Mouse (Mus musculus): ENCODE measurements around the gene Mdn1. TPM values are rescaled to one million over a fixed set of nuclear protein-coding genes. Genes with fewer than 3 reads are reported as not detected.

Gene Mdn1
- total RNA-seq, 2 experiments from 2014 or later, result 8.3 to 11.8 TPM

DNA sequence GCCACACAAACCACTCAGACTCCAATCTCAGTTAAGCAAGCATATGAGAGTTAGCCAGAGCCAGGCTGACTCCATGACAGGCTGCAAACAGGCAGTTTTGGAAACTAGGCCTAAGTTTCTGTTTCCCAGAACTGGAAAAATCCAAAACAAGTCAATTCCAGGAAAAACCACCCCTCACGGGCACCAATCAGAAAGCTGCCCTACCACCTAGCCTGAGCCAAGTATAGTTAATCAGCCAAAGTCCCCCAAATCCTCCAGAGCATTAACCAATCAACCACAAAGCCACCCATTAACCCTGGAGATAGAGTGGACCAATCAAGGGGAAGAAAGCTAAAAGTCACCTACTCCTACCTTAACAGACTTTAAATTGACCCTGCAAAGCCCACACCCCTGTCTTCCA is 130.2 kb downstream of the Mdn1 start:
- no peak for DNase-seq

DNA sequence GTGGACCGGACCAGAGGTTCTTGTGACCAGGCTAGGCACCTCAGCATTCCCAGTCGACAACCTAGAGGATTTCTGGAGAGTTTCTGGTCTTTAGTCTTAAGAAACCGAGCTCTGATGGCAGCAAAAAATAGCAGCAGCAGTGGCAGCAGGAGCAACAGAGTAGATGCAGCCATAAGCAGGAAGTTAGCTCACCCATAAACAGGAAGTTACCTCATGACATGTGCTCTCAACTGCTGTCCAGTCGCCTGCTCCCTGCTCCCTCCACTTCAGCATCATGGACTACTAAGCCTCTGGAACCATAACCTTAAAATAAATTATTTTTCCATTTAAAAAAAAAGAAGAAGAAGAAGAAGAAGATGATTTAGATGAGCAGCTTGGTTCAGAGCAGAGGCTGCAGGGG is 132.1 kb downstream of the Mdn1 start:
- no peak for DNase-seq

- DNase-seq, result no peak
Measured at GRCm38 (mm10) chr4:32798976-32799375, 142.1 kb downstream of the Mdn1 start.

DNA sequence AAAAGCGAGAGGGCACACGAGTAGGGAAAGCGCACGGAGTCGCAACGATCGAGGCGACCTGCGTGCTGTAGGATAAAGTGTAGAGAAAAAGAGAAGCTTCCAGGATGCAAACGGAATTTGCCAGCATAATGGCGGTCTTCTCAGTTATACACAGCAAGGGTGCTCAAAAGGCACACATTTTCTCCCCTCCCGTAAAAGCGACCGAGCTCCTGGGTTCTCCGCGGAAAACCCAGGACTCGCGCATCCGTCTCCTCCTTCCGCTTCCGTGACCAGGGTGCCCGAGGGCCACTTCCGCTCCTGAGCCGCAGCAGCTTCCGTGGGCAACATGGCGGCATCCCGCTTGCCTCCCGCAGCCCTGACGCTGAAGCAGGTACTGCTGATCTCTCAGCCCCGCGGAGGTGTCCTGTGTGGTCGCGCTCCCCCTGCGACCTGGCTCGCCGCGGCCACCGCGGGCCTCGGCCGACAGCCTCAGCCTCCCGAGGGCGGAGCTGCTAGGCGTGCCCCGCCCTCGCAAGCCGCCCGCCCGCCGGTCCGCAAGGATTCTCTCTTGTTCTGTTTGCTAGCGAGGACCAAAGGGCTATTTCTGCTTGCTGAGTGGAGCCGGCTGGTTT is 143.2 kb downstream of the Mdn1 start, which contains the start of gene Lyrm2:
Gene Lyrm2 (plus strand): TSS at position 288 of the 611 bp plus-strand sequence.
- DNase-seq, result peak; percentile 87 to 88

GRCm38 (mm10) chr4:32800577-32801170 is 143.8 kb downstream of the Mdn1 start:
- no peak for DNase-seq

DNA sequence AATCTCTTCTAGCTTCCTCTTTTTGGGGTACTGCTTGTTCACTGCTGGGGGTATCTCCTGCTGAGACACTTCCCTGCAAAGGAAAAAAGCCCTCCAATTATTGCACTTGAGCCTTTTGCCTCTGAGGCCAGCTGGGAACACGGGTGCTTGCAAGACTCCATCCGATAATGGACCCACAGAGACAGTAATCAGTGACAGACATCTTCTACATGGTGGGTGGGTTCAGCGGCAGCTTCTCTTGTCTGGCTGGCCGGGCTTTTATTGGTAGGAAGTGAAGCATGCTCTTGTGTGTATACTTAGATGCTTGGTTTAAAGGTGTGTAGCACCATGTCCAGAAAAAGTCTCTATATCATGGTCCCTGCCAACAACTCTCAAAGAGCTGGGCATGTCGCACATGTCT is 160.6 kb downstream of the Mdn1 start:
- DNase-seq, result no peak

DNA sequence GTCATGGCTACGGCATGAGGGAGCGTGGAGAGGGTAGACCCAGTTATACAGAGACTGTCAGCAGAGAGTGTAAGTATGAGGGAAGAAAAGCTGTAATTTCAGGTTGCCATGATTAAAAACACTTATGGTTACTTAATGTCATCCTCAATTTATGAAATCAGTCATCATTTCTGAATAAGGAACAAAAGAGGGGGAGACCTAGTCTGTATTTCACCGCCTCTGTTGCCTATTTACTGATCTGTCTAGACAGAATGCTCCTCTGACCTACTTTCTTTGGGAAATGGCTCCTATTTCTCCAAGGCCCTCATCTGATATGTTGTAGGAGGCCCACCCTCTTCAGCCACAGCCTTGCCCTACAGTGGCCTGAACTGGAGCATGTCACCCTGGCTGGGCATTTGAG is 163.8 kb downstream of the Mdn1 start:
- DNase-seq, result no peak

DNA sequence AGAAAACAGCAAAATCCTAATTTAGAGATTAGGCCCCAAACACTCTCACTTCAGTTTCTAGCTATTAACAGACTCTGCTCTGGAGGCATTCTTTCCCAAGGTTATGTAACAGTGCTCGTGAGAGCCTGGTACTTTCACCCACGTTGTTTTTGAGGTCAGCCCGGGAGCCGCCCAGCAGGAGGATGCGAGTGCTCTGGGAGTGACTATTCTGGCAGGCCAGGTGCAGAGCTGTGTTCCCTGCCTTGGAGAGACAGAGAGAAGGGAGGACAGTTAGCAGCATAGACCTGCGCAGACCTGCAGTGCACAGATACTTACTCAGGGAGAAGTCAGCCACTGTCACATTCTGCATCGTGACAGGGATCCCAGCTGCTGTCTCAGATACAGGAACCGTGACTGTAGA is 167.3 kb downstream of the Mdn1 start:
- no peak for DNase-seq

Other genes starting within 250 kb of the Mdn1 start
- not detected for gene Gja10, start 54.4 kb upstream of the Mdn1 start, total RNA-seq (2021)
- gene Casp8ap2, start 41.7 kb upstream of the Mdn1 start, total RNA-seq (2021), result 1 to 10 TPM; 4.7 to 6.5 TPM
- gene Lyrm2, start 143.1 kb downstream of the Mdn1 start, total RNA-seq (2021), result 10 to 100 TPM; 39.8 to 43.9 TPM